Mouse (Mus musculus) adrenal gland, adult 18-20 months (tissue): Measurements from ENCODE around the gene Cand2. TPM values are rescaled to one million over a fixed set of nuclear protein-coding genes. Genes with fewer than 3 reads are reported as not detected.

Experiments
- DNase-seq, 2 experiments: peaks; one replicate each; pipeline ENCODE4 v3.0.0; 2021 to 2022; ENCODE audit warnings: low spot score in 2 of 2
- long read RNA-seq, 2 experiments: library from polyadenylated mRNA; stranded (forward); transcript quantifications; one replicate each; pipeline ENCODE4 v2.0.0; 2021
- total RNA-seq, 2 experiments: library from RNA; stranded (reverse); gene quantifications; 1 replicate in 1 of 2; 2 replicates in 1 of 2; pipeline ENCODE4 v1.2.3; 2021

Cand2 gene
- 1 to 10 TPM; 5.8 to 9.5 TPM for total RNA-seq
- long read RNA-seq, experiment 1, full-length matches to known transcripts: 5 of 6 reads
- long read RNA-seq, experiment 1, partial matches to known transcripts: 1 of 6 reads
- long read RNA-seq, experiment 1, other reads (novel, unspliced or antisense): 0 of 6 reads
- long read RNA-seq, experiment 2, full-length matches to known transcripts: 3 of 14 reads
- long read RNA-seq, experiment 2, partial matches to known transcripts: 10 of 14 reads
- long read RNA-seq, experiment 2, other reads (novel, unspliced or antisense): 1 of 14 reads

DNA sequence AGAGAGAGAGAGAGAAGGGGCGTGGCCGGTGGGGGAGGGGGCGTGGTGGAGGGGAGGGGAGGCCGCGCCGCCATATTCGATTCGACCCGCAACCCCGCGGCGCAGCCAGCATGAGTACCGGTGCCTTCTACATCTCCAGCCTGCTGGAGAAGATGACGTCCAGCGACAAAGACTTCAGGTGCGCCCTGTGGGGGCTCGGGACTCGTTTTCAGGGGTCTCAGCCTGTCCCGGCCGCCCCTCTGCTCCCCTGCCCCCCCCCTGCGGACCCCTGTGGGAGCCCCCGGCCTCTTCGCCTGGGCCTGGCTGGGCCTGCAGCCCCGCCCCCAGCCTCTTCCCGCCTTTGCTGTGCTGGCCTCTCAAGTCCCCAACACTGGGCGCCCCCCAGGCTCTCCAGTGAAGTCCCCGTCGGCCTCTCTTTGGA lies at the start of gene Cand2:
Gene Cand2, plus strand, starts transcription at position 38 of the 421 bp plus-strand sequence.
- peak; percentile 38 to 61 for DNase-seq

DNA sequence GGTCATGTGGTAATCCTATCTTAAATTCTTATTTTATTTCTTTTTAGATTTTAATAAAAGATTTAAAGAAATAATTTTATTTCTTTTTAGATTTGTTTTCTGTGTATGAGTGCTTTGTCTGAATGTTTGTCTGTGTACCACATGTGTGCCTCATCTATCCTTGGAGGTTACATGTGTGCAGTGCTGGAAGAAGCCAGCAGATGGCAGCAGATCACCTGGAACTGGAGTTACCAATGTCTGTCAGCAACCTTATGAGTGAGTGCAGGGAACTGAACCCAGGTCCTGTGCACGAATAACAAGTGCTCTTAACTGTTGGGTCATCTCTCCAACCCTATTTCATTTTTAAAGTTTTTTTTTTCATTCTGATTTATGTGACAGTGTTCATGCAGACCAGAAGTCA lies 47.2 kb upstream of the Cand2 start:
- peak; percentile 42 to 63 for DNase-seq

DNA sequence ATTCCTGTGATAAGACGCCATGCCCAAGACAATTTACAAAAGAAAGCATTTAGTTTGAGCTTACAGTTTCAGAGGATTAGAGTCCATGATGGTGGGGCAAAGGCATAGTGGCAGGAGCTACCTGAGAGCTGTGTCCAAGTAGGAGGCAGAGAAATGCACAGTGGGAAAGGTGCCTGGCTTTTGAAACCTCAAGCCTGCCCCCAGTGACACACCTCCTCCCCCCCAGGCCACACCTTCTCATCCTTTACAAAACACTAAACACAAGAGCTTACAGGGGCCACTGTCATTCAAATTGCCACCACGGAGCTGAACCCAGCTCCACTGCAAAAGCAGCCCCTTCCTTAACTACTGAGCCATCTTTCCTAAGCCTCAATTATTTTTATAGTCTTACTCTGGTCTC lies 46.8 kb upstream of the Cand2 start:
- no peak for DNase-seq

GRCm38 (mm10) chr6:115730560-115731342 lies 43.6 kb upstream of the Cand2 start:
- DNase-seq: no peak

DNA sequence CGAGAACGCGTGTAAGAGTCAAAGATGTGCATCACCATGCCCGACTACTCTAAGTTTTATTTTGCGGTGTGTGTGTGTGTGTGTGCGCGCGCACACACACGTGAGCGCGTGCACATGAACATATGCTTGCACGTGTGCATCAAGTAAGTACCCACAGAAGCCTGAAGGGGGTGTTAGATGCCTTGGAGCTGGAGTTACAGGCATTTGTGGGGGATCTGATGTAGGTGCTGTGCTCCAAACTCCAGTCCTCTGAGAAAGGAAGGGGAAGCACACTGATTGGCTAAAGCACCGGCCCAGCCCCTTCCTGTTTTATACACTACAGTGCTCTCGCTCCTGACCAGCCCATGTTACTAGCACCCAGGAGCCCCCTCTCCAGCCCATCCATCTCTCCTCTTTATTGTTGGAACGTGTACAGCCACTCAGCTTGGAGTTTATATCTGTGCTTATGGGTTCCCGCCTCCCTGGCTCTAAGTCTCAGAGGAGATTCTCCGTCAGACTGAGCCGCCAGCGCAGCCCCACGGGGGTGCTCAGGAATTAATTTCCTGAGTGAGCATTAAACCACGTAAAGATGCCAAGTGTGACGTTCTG lies 41.9 kb upstream of the Cand2 start:
- DNase-seq: no peak

DNA sequence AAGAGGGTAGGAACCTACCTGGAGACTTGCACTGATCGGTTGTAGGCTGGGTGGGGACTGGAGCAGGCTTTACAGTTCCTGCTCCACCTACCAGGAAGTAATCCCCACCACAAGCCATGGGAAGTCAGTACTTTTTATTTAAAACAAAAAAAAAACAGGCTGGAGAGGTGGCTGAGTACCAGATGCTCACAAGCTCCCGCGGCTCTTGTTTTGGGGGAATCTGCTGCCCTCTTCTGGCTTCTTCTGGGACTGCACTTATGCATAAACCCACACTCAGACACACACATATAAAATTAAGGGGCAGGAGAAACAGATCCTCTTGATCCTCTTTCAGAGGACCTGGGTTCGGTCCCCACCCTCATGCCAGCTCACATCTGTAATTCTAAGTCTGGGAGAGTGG lies 39.4 kb upstream of the Cand2 start:
- peak; percentile 22 to 35 for DNase-seq

GRCm38 (mm10) chr6:115739056-115739455 lies 35.3 kb upstream of the Cand2 start:
- DNase-seq: no peak

GRCm38 (mm10) chr6:115743569-115743968 lies 30.8 kb upstream of the Cand2 start:
- DNase-seq: no peak

DNA sequence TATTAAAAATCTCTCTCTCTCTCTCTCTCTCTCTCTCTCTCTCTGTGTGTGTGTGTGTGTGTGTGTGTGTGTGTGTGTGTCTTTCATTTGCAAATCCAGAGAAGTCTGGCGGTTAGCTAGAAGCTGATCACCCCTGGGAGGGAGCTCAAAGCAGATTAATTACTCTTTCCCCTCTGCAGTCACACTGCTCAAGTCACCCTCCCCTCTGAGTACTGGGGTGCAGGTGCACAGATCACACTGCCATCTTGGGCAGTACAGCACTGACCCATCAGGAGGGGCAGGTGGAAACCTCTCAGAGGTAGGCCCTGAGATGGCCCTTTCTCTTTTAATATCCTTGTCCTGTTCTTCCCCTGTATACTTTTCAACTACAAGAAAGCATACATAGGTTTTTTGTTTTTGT lies 28.0 kb upstream of the Cand2 start:
- no peak for DNase-seq

DNA sequence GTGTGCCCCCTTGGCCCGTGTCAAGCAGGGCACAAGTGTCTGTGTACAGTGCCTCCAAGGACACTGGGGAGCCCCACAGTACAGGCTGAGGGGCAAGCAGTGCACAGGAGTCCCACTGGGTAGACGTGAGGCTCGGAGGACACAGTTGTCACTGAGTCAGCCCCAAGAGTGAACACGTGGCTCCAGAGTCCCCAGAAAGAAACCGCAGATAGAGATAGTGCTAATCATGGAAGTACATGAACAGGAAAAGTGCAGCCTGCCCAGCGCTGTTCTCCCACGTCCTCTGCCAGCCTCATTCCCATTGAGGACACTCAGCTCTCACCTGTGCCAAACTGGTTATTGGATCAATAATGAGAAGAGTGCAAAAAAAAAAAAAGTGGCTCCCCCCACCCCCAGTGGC lies 18.8 kb upstream of the Cand2 start:
- DNase-seq: no peak

DNA sequence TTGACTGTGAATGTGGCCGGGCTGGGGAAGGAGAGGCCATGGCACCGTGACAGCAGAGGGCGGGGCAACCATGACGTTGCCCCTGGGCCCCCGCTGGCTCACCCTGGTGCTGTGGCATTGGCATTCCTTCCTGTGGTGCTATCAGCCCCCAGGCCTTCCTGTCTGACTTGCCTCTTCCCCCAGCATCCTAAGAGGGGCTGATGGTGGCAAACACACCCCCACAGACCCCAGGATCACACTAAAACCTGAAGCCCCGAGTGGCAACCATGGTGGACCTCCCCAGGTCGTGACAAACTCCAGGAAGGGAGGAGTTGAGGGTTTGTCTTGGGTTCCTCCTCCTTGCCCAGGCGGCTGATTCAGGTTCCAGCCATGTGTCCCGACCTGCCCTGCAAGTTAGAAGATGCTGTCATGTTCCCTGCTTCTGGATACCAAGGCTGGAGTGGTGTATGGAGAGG lies 15.3 kb upstream of the Cand2 start:
- no peak for DNase-seq

DNA sequence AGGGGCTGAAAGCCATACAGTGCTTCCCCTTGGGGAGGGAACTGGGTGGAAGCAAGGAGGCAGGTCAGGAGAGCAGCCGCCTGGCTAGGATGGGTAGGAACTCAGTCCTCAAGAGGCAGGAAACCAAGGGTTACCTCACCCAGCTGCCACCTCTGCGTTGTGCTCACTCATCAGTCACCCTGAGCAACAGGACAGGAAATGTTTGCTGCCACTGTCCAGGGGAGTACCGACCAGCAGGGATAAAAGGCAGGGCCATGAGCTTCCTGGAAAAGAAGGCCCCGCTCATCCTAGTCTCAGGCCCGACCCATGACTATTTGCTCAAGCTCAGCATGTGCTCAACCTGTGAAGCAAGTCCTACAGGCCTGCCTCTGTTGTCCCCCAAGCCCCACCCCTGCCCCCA lies 14.9 kb upstream of the Cand2 start:
- DNase-seq: no peak

- no peak for DNase-seq
Observed at GRCm38 (mm10) chr6:115760137-115760536, 14.2 kb upstream of the Cand2 start.

- DNase-seq: no peak
Observed at GRCm38 (mm10) chr6:115760982-115761381, 13.4 kb upstream of the Cand2 start.

DNA sequence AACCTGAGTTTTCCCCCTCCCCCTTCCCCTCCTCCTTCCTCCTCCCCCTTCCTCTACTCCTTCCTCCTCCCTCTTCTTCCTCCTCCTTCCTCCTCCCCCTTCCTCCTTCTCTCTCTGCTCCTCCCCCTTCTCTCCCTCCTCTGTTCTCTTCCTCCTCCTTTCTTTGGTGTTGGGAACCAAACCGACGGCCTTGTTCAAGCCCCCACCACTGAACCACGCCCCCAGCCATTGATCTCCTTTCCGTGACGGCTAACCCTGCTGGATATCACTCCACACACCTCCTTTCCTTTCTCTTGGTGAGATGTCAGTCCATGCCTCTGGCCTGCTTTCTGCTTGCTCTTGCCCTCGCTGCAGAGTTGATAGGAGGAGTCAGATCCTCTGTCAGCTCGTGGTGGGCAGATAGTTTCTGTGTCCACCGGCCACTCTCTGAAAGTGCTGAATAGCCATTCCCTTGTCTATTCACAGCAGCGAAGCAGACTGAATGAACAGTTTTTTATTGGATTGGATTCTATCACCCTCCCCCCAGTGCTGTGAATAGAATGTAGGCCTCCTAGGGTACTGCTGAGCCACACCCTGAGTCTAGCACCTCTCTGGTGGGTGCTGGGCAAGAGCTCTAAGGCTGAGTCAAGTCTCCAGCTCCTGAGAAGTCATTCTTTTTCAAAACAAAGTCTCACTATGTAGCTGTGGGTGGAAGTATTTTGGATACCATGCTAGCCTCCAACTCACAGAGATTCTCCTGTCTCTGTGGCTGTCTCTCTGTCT lies 12.2 kb upstream of the Cand2 start, which contains the start of gene Tmem40:
Gene Tmem40, minus strand, starts transcription at position 416 of the 762 bp plus-strand sequence.
- DNase-seq: no peak

- no peak for DNase-seq
Observed at GRCm38 (mm10) chr6:115764179-115764578, 10.2 kb upstream of the Cand2 start.

DNA sequence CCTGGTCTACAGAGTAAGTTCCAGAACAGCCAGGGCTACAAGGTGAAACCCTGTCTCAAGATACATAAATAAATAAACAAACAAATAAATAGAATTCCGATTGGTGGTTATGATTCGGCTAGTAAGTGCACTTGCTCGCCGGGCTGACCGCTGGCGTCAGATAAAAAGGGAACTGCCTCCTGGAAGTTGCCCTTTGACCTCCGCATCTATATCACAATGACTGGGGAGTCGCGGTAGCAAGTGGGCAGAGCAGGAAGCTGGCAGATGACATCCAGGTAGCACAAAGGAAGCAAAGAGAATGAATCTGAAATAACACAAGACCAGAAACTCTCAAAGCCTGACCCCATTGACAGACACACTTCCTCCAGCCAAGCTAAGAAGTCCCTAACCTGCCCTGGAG lies 7.0 kb upstream of the Cand2 start:
- no peak for DNase-seq

DNA sequence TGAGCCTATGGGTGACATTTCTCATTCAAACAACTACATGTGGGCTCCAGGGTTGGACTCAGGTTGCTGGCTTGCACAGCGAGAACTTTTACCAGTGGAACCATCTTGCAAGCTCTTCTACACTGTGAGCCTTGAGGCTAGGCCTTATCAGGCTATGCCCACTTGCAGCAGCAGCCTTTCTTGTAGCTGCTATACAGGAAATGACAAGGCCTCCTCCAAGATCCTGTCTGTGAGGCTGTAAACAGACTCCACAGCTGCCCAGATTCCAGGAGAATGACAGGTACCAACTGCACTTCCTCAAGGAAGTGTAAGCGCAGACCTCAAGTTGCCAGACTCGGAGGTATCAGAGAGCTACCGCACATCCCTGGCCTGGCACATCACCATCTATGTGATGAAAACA lies 6.1 kb upstream of the Cand2 start:
- no peak for DNase-seq

DNA sequence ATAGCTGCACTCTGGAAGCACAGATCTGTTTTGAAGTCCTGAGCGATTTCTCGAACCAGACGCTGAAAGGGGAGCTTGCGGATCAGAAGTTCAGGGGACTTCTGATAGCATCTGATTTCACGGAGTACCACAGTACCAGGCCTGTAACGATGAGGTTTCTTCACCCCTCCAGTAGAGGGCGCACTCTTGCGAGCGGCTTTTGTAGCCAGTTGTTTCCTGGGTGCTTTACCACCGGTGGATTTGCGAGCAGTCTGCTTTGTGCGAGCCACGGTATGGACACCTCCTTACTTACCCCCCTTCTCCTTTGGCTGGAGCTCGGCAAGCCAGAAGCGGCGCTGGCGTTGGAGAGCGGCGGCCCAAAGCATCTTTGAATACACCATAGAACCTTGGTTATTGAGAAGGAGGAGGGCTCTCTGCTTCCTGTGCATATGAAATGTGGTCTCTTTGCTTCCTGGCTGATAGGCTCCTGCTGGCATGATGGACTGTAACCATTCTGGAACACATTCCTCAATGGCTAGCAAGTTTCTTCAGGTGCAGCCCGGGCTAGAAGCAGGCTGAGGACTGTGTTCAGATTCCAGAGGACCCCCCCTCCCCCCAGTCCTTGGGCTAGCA lies 4.2 kb upstream of the Cand2 start:
- no peak for DNase-seq

DNA sequence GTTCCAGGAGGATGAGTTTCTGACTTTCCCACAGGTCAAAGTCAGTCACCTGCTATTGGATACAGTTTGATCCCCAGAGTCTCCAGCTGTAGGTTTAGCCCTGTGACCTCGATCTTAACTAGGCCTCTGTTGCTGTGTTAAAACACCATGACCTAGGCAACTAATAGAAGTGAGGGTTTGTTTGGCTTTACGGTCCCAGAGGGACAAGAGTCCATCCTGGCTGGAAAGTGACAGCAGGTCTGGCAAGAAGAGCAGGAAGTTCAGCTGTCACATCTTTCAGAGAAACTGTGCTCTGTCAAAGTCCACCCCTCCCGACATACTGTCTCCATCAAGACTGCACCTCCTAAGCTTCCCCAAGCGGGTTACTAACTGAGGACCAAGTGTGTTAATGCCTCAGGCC lies 3.5 kb upstream of the Cand2 start:
- DNase-seq: no peak

- DNase-seq: no peak
Observed at GRCm38 (mm10) chr6:115772201-115772600, 2.1 kb upstream of the Cand2 start.
